Mouse (Mus musculus) neural tube, embryonic 14.5 days (tissue): ENCODE results near the gene Gm10477. TPM values are rescaled to one million over a fixed set of nuclear protein-coding genes. Genes with fewer than 3 reads are reported as not detected.
"Not testable (repeated sequence)": the region's sequence is repeated elsewhere in the genome, so short reads cannot be mapped to it uniquely, and the experiment has no call there.

Source experiments
- ATAC-seq: fragments of 200-750 bp; cut with Nextera tagmentation; 2 replicates; pipeline ENCODE4 v1.8.0; 2017; ENCODE audit warnings: low read depth, mild to moderate bottlenecking, moderate TSS enrichment, moderate library complexity
- H3K27ac ChIP-seq: fragments of 300-500 bp; sonication (generic); 2 replicates; pipeline ENCODE4 v1.5.1; 2014; ENCODE audit warnings: low read depth, mild to moderate bottlenecking, control low read depth, low read length, moderate library complexity, mixed read lengths
- H3K27me3 ChIP-seq: fragments of 300-500 bp; sonication (generic); 2 replicates; pipeline ENCODE4 v1.6.1; 2014; ENCODE audit warnings: low read length; ENCODE audit not compliant: control insufficient read depth, insufficient read depth
- H3K36me3 ChIP-seq: fragments of 300-500 bp; sonication (generic); 2 replicates; pipeline ENCODE4 v1.6.1; 2014; ENCODE audit warnings: low read length, mixed read lengths; ENCODE audit not compliant: control insufficient read depth, insufficient read depth
- H3K4me1 ChIP-seq: fragments of 300-500 bp; sonication (generic); 2 replicates; pipeline ENCODE4 v1.6.1; 2014; ENCODE audit warnings: low read length; ENCODE audit not compliant: control insufficient read depth, insufficient read depth
- H3K4me2 ChIP-seq: fragments of 300-500 bp; sonication (generic); 2 replicates; pipeline ENCODE4 v1.6.1; 2014; ENCODE audit warnings: mild to moderate bottlenecking, low read depth, low read length, control low read depth
- H3K4me3 ChIP-seq: fragments of 300-500 bp; sonication (generic); 2 replicates; pipeline ENCODE4 v1.5.1; 2014; ENCODE audit warnings: low read depth, low read length, control low read depth, mixed read lengths
- H3K9ac ChIP-seq: fragments of 300-500 bp; sonication (generic); replicated peaks from 2 replicates; pipeline ENCODE4 v1.6.1; 2014; ENCODE audit warnings: low read depth, mild to moderate bottlenecking, control low read depth, low read length, mixed read lengths
- H3K9me3 ChIP-seq: fragments of 300-500 bp; sonication (generic); 2 replicates; pipeline ENCODE4 v1.6.1; 2016; ENCODE audit warnings: low read length; ENCODE audit not compliant: control insufficient read depth
- WGBS: fragments of 180-500 bp; shearing (Covaris S2); extraction: QIAGEN DNeasy Blood & Tissue Kit; methylation state at CpG from one replicate; pipeline ENCODE4 v1.1.7; 2014; 5-methylcytosine and 5-hydroxymethylcytosine counted together
- polyA plus RNA-seq: library from polyadenylated mRNA; unstranded; fragments of >200 nt; fragmentation: Nextera tagmentation; extraction: Ambion mirVana; gene quantifications from 2 replicates; pipeline ENCODE4 v1.2.1, GENCODE M21; 2014

The Gm10477 gene
- polyA plus RNA-seq: not detected in 2 replicates

- H3K4me3 ChIP-seq, H3K27me3 ChIP-seq, H3K9me3 ChIP-seq, ATAC-seq, H3K27ac ChIP-seq, H3K4me1 ChIP-seq, H3K4me2 ChIP-seq, H3K36me3 ChIP-seq, H3K9ac ChIP-seq: not testable (repeated sequence)
- WGBS: 81% methylated on average over 6 of the region's 6 CpGs
These were observed at the start of gene Gm10477 for GRCm38 (mm10) chrX:56524442-56524841. TSS of gene Gm10477 (plus strand) at chrX:56524742.

GRCm38 (mm10) chrX:56477553-56477952 lies 47.0 kb upstream of the Gm10477 start:
- WGBS: 84% methylated on average over 3 of the region's 3 CpGs

GRCm38 (mm10) chrX:56481906-56482305 lies 42.6 kb upstream of the Gm10477 start:
- H3K27ac ChIP-seq: no peak overlapping the region
- WGBS: 66% methylated on average over 3 of the region's 3 CpGs
- no peak for ATAC-seq
- no peak overlapping the region for H3K9ac ChIP-seq
- H3K9me3 ChIP-seq: no peaks in the 10 kb centered on the region
- no peaks in the 10 kb centered on the region for H3K4me1 ChIP-seq
- no peak overlapping the region for H3K4me2 ChIP-seq
- H3K4me3 ChIP-seq: no peak overlapping the region
- H3K36me3 ChIP-seq: no peaks in the 10 kb centered on the region
- H3K27me3 ChIP-seq: no peaks in the 10 kb centered on the region

More at GRCm38 (mm10) chrX:56477553-56477952, 47.0 kb upstream of the Gm10477 start:
- Histone ChIP-seq H3K27ac (no peak overlapping the region), H3K4me2 (no peak overlapping the region), H3K4me3 (no peak overlapping the region), H3K27me3 (no peaks in the 10 kb centered on the region), H3K9me3 (no peaks in the 10 kb centered on the region), H3K9ac (no peak overlapping the region), H3K4me1 (no peaks in the 10 kb centered on the region), H3K36me3 (no peaks in the 10 kb centered on the region)
- ATAC-seq: no peak

GRCm38 (mm10) chrX:56489758-56490157 lies 34.8 kb upstream of the Gm10477 start:
- Histone ChIP-seq H3K4me2 (no peak overlapping the region), H3K4me3 (no peak overlapping the region), H3K4me1 (no peaks in the 10 kb centered on the region), H3K9me3 (no peaks in the 10 kb centered on the region), H3K36me3 (no peaks in the 10 kb centered on the region), H3K9ac (no peak overlapping the region), H3K27ac (no peak overlapping the region), H3K27me3 (no peaks in the 10 kb centered on the region)
- 4% methylated on average over 1 of the region's 1 CpGs for WGBS
- ATAC-seq: no peak

- Histone ChIP-seq H3K36me3 (no peaks in the 10 kb centered on the region; the same call in 1 of the 2 replicates), H3K27me3 (no peaks in the 10 kb centered on the region), H3K4me2 (no peak overlapping the region), H3K4me3 (no peak overlapping the region), H3K4me1 (no peaks in the 10 kb centered on the region), H3K9me3 (no peaks in the 10 kb centered on the region), H3K9ac (no peak overlapping the region), H3K27ac (no peak overlapping the region)
- no peak for ATAC-seq
- WGBS: 83% methylated on average over 7 of the region's 7 CpGs
These were observed 27.3 kb upstream of the Gm10477 start for GRCm38 (mm10) chrX:56497241-56497640.

- Histone ChIP-seq H3K36me3 (no peaks in the 10 kb centered on the region), H3K9ac (no peak overlapping the region), H3K4me1 (no peaks in the 10 kb centered on the region), H3K4me3 (no peak overlapping the region), H3K27me3 (no peaks in the 10 kb centered on the region), H3K4me2 (no peak overlapping the region), H3K9me3 (no peaks in the 10 kb centered on the region), H3K27ac (no peak overlapping the region)
- 13% methylated on average over 3 of the region's 3 CpGs for WGBS
- ATAC-seq: peak; percentile 60; the same call in 1 of the 2 replicates
These were observed 6.7 kb downstream of the Gm10477 start for GRCm38 (mm10) chrX:56531266-56531665.

- Histone ChIP-seq H3K4me1 (no peaks in the 10 kb centered on the region), H3K4me2 (no peak overlapping the region), H3K27ac (no peak overlapping the region), H3K27me3 (no peaks in the 10 kb centered on the region), H3K9ac (no peak overlapping the region), H3K4me3 (no peak overlapping the region), H3K9me3 (no peaks in the 10 kb centered on the region), H3K36me3 (no peaks in the 10 kb centered on the region)
- WGBS: 57% methylated on average over 4 of the region's 4 CpGs
- no peak; the same call in 1 of the 2 replicates for ATAC-seq
These were observed 12.6 kb downstream of the Gm10477 start for GRCm38 (mm10) chrX:56537162-56537561.

GRCm38 (mm10) chrX:56549506-56549905 lies 25.0 kb downstream of the Gm10477 start, which contains the start of gene Gm648:
TSS of gene Gm648 (minus strand) at chrX:56549606.
- Histone ChIP-seq H3K4me2 (no peak within 1 kb of the TSS), H3K27ac (no peak within 1 kb of the TSS), H3K36me3 (no peaks in the 10 kb centered on the region), H3K27me3 (no peaks in the 10 kb centered on the region), H3K9me3 (no peaks in the 10 kb centered on the region), H3K4me3 (no peak within 1 kb of the TSS), H3K4me1 (no peaks in the 10 kb centered on the region), H3K9ac (no peak within 1 kb of the TSS)
- no peak for ATAC-seq
- WGBS: 86% methylated on average over 7 of the region's 7 CpGs

- Histone ChIP-seq H3K9ac (no peak overlapping the region), H3K9me3 (no peaks in the 10 kb centered on the region), H3K27ac (no peak overlapping the region), H3K27me3 (no peaks in the 10 kb centered on the region), H3K4me3 (no peak overlapping the region), H3K36me3 (no peaks in the 10 kb centered on the region), H3K4me2 (no peak overlapping the region), H3K4me1 (no peaks in the 10 kb centered on the region)
- ATAC-seq: no peak
- WGBS: 82% methylated on average over 3 of the region's 3 CpGs
These were observed 29.0 kb downstream of the Gm10477 start for GRCm38 (mm10) chrX:56553584-56553983.
